Mouse (Mus musculus) heart, adult 18-20 months (tissue): ENCODE data around the gene Rnf4. TPM values are rescaled to one million over a fixed set of nuclear protein-coding genes. Genes with fewer than 3 reads are reported as not detected.

Experiments
- DNase-seq, 2 experiments: peaks; one replicate each; pipeline ENCODE4 v3.0.0; 2021 to 2022; ENCODE audit warnings: mixed read lengths in 1 of 2
- total RNA-seq, 2 experiments: library from RNA; stranded (reverse); gene quantifications; 2 replicates each; pipeline ENCODE4 v1.2.3; 2021

The Rnf4 gene
- total RNA-seq, 2 experiments from 2014 or later, result 29.1 to 32.2 TPM

DNA sequence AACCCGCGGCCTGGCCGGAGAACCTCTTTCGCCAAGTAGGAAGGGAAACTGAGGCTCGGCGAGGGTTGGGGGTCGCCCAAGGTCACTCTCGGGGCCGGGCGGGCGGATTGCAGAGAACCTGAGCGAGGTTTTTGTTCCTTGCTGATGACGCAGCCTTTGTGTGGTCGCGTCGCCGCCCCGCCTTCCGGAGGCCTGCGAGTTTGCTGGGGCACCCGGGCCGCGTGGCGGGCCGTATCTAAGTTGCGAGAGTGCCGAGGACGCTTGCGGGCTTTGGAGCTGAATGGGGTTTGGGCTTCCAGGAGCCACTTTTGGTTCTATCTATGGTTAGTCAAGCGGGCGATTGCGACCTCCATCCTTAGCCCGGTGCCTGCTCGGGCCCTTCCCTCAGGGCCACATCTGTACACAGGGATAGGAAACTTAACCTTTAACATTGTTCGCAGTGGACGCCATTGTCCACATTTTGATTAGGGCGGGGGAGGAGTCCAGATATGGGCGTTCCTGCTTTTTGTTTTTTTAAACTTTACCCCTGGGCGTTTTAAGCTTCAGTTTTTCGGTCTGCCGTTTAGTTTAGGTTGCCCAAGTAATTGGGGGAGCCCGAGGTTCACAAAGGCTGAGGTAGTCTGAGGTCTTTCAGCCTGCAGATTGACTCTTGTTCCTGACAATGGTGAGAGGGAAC, 824 bp downstream of the Rnf4 start:
- peak; percentile 53 to 56 for DNase-seq

GRCm38 (mm10) chr5:34340246-34340645, 4.2 kb downstream of the Rnf4 start:
- no peak for DNase-seq

DNA sequence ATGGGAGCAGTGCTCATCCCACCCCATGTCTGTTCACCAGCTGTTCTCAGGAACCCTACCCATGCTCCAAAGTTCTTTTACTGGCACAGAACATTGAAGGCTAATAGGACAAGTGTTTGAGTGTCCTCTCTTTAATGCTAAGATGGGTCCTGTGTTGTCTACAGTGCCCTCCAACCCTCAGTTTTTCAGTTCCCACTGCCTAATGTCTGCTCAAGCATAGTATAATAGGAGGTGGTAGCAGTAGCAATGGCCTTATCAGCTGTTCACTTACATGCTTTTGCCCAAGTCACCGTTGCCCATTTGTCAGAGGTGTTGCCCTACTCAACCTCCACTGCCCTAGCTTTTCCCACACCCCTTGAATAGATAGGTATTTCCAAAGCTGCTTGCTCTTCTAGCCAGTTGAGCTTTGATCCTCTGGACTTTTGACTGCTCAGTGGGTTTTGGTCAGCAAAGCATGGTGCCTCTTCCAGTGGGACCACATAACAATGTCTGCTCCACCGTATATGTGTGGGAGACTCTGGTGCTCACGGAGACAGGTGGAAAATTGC, 16.1 kb downstream of the Rnf4 start:
- no peak for DNase-seq

DNA sequence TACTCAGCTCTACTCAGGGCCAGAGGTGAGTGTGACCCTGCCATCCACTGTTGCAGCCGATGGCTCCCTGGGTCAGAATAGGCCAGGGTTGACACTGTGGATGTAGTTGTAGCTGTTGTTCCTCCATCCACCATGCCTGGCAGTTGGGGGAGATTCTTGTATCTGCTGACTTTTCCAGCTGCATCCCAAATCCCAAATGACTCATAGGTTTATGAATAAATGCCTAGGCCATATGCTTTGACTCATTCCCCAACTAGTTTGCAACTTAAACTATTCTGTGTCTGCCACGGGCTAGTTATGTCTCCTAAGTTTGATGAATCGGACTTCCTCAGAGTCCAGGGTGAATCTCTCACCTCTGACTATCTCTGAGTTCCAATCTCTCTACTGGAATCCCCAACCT, 24.2 kb downstream of the Rnf4 start:
- DNase-seq, result no peak

DNA sequence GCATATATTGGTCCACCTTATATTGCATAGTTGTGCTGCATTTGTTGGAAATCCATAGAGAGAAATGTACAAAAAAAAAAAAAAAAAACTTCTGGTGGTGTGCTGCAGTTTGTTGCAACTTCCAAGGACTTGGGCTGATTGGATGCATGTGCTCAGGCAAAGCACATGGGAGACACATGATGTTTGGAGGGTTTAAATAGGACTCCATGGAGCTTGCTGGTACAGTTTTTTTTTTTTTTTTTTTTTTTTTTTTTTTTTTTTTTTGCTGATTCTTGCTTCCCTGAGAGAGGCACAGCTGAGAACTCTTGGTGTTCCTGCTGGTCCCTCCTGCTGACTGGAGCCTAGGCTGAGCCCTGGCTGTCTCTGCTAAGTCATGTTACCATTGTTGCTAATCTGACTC, 27.0 kb downstream of the Rnf4 start:
- no peak for DNase-seq

DNA sequence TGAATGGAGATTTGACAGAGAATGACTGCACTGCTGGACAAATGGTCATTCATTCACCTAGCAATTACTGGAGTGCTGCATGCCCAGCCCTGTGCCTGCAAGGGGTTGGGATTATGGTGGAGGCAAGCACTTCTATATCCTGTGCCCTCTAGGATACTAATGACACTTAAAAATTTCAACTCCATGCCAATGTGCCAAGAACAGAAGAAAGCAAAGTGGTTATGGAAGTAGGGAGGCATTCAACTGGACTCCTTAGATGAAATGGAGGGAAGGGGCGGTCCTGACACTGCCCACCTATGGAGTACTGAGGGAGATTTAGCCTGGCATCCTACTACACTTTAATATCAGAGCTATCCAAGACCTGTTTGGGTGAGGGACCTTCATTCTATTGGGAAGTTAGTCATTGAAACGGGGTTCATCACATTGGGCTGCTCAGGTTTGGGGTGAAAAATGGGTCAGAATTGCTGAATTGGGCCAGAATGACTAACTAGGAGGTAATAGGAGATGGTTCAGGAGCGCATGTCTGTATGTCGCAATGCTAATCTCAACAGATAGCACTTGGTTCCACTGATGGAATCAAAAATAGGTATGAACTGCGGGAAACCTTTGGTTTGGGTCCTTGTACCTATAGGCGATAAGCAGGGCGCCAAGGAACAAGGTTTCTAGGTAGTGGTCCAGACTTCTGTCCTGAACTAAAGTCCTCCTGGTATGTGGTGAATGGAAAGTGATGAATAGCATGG, 32.6 kb downstream of the Rnf4 start:
- DNase-seq, result no peak

GRCm38 (mm10) chr5:34369341-34370021, 33.4 kb downstream of the Rnf4 start, which contains the start of gene Fam193a:
Fam193a (plus strand) TSS chr5:34369933.
- peak; percentile 97 to 98 for DNase-seq

DNA sequence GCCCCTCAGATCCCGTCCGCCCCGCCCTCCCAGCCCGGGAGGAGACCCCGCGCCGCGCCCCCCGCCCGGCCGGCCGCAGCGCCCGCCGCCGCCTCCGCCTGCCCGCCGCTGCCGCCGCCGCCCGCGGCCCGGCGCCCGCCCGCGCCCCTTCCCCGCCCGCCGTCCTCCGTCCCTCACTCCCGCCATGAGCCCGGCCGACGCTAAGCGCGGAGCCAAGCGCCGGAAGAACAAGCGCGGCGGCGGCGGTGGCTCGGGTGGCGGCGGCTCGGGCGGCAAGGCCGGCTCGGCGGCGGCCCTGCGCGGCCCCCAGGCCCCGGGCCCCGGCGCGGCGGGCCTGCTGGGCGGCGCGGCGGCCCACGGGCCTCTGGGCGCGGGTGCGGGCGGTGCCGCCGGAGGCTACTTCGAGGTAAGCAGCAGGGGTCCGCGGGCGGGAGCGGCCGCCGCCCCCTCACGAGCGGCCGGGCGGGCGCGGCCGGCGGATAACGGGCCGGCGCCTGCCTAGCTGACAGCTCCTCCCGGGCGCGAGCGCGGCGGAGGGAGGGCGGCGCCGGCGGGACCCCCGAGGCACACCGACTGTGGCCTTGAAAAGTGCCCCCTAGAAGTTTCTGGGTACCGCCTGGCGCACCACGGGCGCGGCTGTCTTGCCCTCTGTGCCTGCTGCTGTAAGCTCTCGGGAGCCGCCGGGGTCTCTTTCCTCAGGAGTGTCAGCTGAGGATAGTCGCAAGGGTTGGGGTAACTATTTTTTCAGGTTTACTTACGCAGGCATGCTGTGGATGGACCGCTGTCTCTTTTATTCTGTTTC, 34.1 kb downstream of the Rnf4 start:
- peak; percentile 22 to 39 for DNase-seq

- no peak for DNase-seq
These were observed 34.8 kb downstream of the Rnf4 start for GRCm38 (mm10) chr5:34370840-34371239.

DNA sequence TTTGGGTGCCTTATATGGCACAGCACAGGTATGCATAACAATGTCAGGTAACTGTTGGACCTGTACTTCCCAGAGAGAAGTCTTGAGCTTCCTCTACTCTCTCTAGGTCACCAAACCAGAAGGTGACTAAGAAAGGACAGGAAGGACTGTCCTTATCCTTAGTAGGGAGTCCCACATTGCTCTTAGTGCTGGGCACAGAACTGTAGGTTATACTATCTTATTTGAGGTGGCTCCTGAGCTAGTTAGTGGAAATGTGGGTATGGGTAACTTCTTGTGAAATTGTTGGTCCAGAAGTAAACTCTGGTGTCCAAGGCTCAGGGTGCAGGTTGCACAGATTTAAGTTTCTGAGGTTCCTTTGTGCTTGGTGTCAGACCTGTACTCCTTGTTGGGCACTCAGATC, 36.1 kb downstream of the Rnf4 start:
- no peak for DNase-seq

GRCm38 (mm10) chr5:34372541-34372940, 36.5 kb downstream of the Rnf4 start:
- DNase-seq, result no peak

DNA sequence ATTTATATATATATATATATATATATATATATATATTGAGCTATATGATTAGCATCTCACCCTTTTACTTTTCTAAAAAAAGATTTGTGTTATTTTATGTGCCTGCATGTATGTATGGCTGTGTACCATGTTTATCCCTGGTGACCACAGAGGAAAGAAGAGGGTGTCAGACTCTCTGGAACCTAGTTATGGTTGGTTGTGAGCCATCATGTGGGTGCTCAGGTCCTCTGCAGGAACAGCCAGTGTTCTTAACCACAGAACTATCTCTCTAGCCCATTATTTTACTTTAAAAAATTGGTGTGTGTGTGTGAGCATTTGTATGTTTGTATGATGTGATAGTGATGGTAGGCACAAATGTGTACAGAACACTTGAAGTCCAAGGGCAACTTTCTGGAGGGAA, 42.7 kb downstream of the Rnf4 start:
- DNase-seq, result no peak

DNA sequence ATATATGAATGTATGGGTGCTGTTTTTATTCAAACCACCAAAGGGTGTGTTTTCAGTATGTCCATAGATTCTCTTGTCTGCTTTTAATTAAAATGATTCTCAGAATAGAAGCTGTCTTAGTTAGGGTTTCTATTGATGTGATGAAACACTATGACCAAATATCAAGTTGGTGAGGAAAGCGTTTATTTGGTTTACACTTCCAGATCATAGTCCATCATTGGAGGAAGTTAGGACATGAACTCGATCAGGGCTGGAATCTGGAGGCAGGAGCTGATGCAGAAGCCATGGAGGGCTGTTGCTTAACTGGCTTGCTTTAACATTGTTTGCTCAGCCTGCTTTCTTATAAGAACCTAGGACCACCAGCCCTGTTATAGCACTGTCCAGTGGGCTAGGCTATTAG, 45.6 kb downstream of the Rnf4 start:
- DNase-seq, result no peak

- no peak for DNase-seq
These were observed 49.5 kb downstream of the Rnf4 start for GRCm38 (mm10) chr5:34385616-34386015.

DNA sequence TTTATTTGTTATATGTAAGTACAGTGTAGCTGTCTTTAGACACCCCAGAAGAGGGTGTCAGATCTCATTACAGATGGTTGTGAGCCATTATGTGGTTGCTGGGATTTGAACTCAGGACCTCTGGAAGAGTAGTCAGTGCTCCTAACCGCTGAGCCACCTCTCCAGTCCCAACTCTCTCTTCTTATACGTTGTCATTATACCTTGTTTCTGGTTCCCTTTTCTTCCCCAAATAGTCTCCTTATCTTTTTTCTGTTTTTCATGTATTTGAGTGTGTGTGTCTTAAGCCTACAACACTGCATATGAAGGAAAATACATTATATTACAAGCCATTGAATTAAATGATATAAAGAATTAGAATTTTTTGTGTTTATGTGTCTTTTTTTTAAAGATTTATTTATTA, 50.7 kb downstream of the Rnf4 start:
- no peak for DNase-seq

DNA sequence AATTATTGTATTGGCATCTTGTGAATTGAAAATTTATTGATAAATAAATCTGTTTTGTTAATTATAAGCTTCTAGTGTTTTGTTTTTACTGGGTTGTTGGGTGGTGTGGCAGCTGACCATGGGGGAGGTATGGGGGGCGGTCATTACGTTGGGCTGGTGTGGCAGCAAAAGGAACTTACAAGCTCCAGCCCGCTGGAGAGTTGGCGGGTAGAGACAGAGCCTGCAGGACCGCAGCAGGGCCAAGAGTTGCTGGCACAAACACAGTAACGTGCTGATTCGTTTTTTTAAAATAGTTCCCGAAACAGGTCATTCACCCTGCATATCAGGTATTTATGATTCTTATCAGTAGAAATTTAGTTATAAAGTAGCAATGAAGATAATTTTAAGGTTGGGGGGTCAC, 57.2 kb downstream of the Rnf4 start:
- no peak for DNase-seq

DNA sequence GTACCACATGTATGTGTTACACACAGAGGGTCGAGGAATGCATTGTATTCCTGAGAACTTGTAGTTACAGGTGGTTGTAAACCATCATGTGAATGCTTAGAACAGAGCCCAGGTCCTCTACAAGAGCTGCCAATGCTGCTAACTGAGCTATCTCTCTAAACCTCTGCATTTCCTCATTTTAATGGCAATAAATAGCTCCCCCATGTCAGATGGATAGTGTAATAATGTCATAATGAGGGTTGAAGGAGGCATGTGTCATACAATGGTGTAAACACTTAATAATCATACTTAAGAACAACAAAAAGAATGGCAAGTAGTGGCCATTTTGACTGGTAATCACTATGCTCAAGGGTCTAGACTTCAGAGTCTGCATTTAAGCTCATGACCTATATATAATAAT, 59.3 kb downstream of the Rnf4 start:
- no peak for DNase-seq

DNA sequence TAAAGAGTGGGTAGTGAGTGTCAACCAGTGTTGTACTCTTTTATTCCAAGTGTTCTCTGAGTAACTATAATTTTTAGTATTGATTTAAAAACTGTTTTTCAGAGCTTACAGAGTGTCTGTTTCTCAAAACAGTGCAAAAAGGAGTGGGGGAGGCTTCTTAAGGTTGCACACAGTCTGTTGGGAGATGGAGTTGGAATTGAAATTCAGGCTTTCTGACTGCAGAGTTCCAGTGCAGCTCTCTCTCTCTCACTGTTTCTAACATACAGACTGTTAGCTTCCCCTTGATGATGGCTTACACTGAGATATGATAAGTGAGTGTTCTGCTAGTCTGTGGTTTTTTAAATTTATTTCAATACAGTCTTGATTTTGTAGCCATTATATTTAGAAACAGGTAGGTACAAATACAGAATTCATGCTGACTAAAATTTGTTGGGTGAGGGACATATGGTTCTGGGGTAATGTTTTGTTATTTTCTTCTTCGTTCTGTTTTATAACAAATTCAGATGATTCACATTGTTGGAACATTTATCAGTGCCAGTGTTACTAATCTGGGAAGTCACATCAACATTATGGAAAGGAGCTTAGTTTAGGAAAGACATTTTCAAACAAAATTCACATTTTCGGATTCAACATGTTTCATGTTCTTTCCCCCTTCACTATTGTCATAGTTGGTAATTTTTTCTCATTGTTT, 59.9 kb downstream of the Rnf4 start:
- no peak for DNase-seq

- no peak for DNase-seq
These were observed 61.8 kb downstream of the Rnf4 start for GRCm38 (mm10) chr5:34397866-34398265.

GRCm38 (mm10) chr5:34398326-34398725, 62.2 kb downstream of the Rnf4 start:
- peak; percentile 42 to 44 for DNase-seq
